Mouse (Mus musculus): ENCODE measurements at regions not wholly inside any gene's neighbourhood (a gene's known extent, or its start where the extent isn't known, plus 50 kb on each side); places are given as distances from the start of the nearest gene placed in this dataset.

GRCm38 (mm10) chr16:9353811-9354210, 523.9 kb downstream of the 1810013L24Rik start:
- in situ Hi-C loops (cut with MboI; ENCODE audit: low pct_ligation_motif_present, low pct_unique_long_range_greater_than_20kb, low sequenced_read_pairs) = no loop called here
- Histone ChIP-seq H3K4me3 (replicated peaks in 1 of 3; ENCODE audit: low read depth in 2 of 3, low read length in 2 of 3, poor library complexity in 1 of 3) (no peak overlapping the region), H3K9ac (ENCODE audit: insufficient read depth, low read depth) (no peak overlapping the region), H3K4me1 (ENCODE audit: control insufficient read depth in 1 of 2, insufficient read depth in 2 of 2) (0 out of 4 replicates have a peak, but pooled peaks cover 0 to 2% of the 10 kb centered on the region in 2 experiments), H3K9me3 (replicated peaks; ENCODE audit: low read length) (no peaks in the 10 kb centered on the region), H3K79me2 (replicated peaks; ENCODE audit: control insufficient read depth, extremely low read depth, insufficient read depth, poor library complexity, severe bottlenecking) (no peaks in the 10 kb centered on the region), H3K27me3 (replicated peaks) (no peaks in the 10 kb centered on the region), H3K36me3 (replicated peaks in 1 of 2; ENCODE audit: control insufficient read depth in 1 of 2, insufficient read depth in 1 of 2, low read length in 1 of 2) (no peaks in the 10 kb centered on the region), H3K4me2 (ENCODE audit: insufficient read depth, low read depth, poor library complexity, severe bottlenecking) (no peak overlapping the region), H3K27ac (ENCODE audit: insufficient read depth, low read depth) (no peak overlapping the region)
- no peak for TF ChIP-seq MAZ (IDR thresholded peaks at IDR 0.05; ENCODE audit: low read depth, low read length)
- TF ChIP-seq CHD1 (IDR thresholded peaks at IDR 0.05; ENCODE audit: low read depth, low read length) = no peak
- no peak for TF ChIP-seq TBP (conservative IDR thresholded peaks at IDR 0.05; ENCODE audit: low read depth, low read length)
- TF ChIP-seq ZC3H11A (IDR thresholded peaks at IDR 0.05; ENCODE audit: low read depth, low read length) = no peak
- TF ChIP-seq POLR2AphosphoS2 (IDR thresholded peaks at IDR 0.05; ENCODE audit: low read depth, low read length) = no peak
- no peak for TF ChIP-seq BHLHE40 (IDR thresholded peaks at IDR 0.05; ENCODE audit: low read depth, low read length)
- TF ChIP-seq UBTF (IDR thresholded peaks at IDR 0.05; ENCODE audit: low read depth, low read length) = no peak
- no peak for TF ChIP-seq KAT2A (IDR thresholded peaks at IDR 0.05; ENCODE audit: insufficient replicate concordance, low read length)
- no peak for TF ChIP-seq RAD21 (IDR thresholded peaks at IDR 0.05; ENCODE audit: low read depth, low read length)
- no peak for TF ChIP-seq ZKSCAN1 (IDR thresholded peaks at IDR 0.05; ENCODE audit: borderline replicate concordance, low read depth, low read length)
- dilution Hi-C loops (cut with MboI; ENCODE audit: extremely low pct_ligation_motif_present, extremely low pct_unique_long_range_greater_than_20kb, low sequenced_read_pairs) = no loop called here
- DNase-seq (ENCODE audit: extremely low read depth) = no peak

GRCm38 (mm10) chr16:9354331-9355030, 524.6 kb downstream of the 1810013L24Rik start:
- Histone ChIP-seq H3K4me1 (ENCODE audit: control insufficient read depth in 1 of 2, insufficient read depth in 2 of 2) (0 out of 4 replicates have a peak, but pooled peaks cover 0 to 2% of the 10 kb centered on the region in 2 experiments), H3K4me3 (replicated peaks in 1 of 3; ENCODE audit: low read depth in 2 of 3, low read length in 2 of 3, poor library complexity in 1 of 3) (no peak overlapping the region), H3K4me2 (ENCODE audit: insufficient read depth, low read depth, poor library complexity, severe bottlenecking) (no peak overlapping the region), H3K79me2 (replicated peaks; ENCODE audit: control insufficient read depth, extremely low read depth, insufficient read depth, poor library complexity, severe bottlenecking) (no peaks in the 10 kb centered on the region), H3K27ac (ENCODE audit: insufficient read depth, low read depth) (no peak overlapping the region), H3K9me3 (replicated peaks; ENCODE audit: low read length) (no peaks in the 10 kb centered on the region), H3K9ac (ENCODE audit: insufficient read depth, low read depth) (no peak overlapping the region), H3K27me3 (replicated peaks) (no peaks in the 10 kb centered on the region), H3K36me3 (replicated peaks in 1 of 2; ENCODE audit: control insufficient read depth in 1 of 2, insufficient read depth in 1 of 2, low read length in 1 of 2) (no peaks in the 10 kb centered on the region)
- dilution Hi-C loops (cut with MboI; ENCODE audit: extremely low pct_ligation_motif_present, extremely low pct_unique_long_range_greater_than_20kb, low sequenced_read_pairs) (no loop called here), in situ Hi-C loops (cut with MboI; ENCODE audit: low pct_ligation_motif_present, low pct_unique_long_range_greater_than_20kb, low sequenced_read_pairs) (no loop called here)
- TF ChIP-seq ETS1 (conservative IDR thresholded peaks at IDR 0.05; ENCODE audit: low read depth, low read length) (no peak), NELFE (IDR thresholded peaks at IDR 0.05; ENCODE audit: low read depth, low read length) (no peak), CHD1 (IDR thresholded peaks at IDR 0.05; ENCODE audit: low read depth, low read length) (no peak), MXI1 (IDR thresholded peaks at IDR 0.05; ENCODE audit: low read depth, low read length) (no peak), MAZ (IDR thresholded peaks at IDR 0.05; ENCODE audit: low read depth, low read length) (no peak), HCFC1 (IDR thresholded peaks at IDR 0.05; ENCODE audit: low read depth, low read length) (no peak), MAX (IDR thresholded peaks at IDR 0.05; ENCODE audit: low read length) (no peak), IRF4 (IDR thresholded peaks at IDR 0.05; ENCODE audit: low read depth, low read length) (no peak), RAD21 (IDR thresholded peaks at IDR 0.05; ENCODE audit: low read depth, low read length) (no peak), ZC3H11A (IDR thresholded peaks at IDR 0.05; ENCODE audit: low read depth, low read length) (no peak), JUND (conservative IDR thresholded peaks at IDR 0.05; ENCODE audit: low read depth, low read length) (no peak), SMC3 (IDR thresholded peaks at IDR 0.05; ENCODE audit: low read depth, low read length) (no peak), SIN3A (IDR thresholded peaks at IDR 0.05; ENCODE audit: low read length) (no peak)
- no peak for DNase-seq (ENCODE audit: extremely low read depth)

All from CH12.LX (cell line).